Mouse (Mus musculus): ENCODE measurements at regions not wholly inside any gene's neighbourhood (a gene's known extent, or its start where the extent isn't known, plus 50 kb on each side); places are given as distances from the start of the nearest gene placed in this dataset.
"Not testable (repeated sequence)": the region's sequence is repeated elsewhere in the genome, so short reads cannot be mapped to it uniquely, and the experiment has no call there.

DNA sequence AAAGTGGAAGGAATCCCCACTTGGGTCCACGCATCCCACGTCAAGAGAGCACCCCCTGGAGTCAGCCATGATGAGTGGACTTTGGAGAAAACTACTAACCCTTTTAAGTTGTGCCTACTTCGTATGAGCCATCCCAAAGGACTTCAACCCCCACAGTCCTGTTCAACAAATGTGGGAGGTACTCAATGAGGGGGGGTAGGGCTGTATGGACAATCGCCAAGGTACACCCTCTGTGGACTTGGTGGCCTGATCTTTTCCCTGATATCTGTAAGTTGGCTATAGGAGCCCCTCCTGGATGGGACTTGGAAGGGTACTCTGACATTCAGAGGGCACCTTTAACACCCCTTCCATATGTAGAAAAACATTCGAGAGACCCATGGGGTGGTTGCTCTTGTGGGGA is 256.5 kb upstream of the Olfr161 start:
- not testable (repeated sequence) for DNase-seq (ENCODE audit: low spot score)

DNA sequence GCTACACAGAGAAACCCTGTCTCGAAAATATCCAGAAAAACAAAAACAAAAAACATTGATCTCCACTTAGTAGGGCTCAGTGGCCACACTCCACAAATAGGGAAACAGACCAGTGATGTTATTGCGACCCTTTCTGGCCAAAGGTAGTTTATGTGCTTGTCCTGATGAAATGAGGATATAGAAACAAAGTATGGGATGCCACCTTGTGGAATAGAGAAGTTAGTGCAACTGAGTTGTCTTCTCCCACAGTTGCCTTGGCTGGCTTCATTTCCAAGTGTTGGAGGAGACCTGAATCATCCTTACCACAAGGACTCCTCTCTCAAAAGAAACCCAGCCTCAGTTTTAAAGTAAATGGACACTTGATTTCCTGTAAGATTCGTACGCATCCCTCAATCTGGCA is 247.5 kb upstream of the Olfr161 start:
- not testable (repeated sequence) for DNase-seq (ENCODE audit: low spot score)

DNA sequence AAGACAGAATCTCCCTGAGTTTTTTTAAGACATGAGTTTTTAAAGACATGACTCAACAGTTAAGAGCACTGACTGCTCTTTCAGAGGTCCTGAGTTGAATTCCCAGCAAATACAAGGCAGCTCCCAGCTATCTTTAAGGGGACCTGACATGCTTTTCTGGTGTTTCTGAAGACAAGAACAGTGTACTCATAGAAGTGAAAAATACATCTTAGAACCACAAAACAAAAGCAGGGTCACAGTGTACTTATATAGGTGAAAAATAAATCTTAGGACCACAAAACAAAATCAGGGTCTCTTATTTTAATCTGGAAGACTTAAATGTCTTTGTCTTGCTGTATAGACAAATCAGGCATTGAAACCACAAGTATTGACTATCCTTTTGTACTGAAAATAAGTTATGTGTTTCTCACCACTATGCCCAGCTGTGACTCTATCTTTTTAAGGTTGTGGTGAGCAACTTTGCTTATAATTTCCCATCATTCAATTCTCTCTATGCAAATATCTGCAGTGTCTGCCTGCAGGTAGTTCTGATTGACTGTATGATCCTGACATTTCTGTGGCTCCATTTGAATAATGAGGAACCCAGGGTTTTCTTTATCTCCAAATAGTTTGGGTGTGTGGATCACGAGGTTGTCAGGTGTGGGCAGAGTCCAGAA is 246.0 kb upstream of the Olfr161 start:
- DNase-seq (ENCODE audit: low spot score), result not testable (repeated sequence)

DNA sequence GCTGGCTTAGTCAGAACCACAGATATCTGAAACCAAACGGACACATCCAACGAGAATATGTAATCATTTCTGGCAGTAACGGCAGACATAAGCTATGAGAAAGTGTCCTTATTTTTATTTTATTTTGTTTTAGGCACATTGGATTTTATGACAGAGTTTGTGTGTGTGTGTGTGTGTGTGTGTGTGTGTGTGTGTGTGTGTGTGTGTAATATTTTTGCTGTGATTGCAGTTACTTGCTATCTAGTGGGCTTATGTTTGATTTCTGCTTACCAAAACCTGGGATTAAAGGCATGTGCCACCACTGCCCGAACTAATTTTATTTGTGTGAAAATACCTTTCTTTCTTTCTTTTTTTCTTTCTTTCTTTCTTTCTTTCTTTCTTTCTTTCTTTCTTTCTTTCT is 241.5 kb upstream of the Olfr161 start:
- not testable (repeated sequence) for DNase-seq (ENCODE audit: low spot score)

DNA sequence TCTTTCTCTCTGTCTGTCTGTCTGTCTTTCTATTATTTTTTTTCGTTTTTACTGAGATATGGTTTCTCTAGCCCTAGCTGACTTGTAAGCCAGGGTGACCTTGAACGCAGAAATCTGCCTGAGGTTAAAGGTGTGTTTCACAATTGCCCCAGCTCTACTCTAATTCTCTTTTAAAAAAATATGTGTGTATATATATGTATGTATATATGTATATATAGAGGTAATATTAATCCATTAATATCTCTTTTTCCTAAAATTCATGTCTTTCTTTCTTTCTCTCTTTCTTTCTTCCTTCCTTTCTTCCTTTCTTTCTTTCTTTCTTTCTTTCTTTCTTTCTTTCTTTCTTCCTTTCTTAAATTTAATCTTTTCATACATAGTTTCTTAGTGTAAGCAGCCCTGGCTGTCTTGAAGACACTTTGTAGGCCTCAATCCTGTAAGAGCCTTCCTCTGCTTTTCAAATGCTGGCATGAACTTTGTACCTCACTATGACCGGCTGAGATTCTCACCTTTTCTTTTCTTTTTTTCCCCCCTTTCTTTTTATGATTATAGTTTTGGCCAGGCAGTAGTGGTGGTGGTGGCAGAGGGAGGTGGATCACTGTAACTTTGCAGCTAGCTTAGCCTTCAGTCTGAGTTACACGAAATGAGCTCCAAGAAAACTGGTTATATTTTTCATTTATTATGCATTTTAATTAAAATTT is 240.8 kb upstream of the Olfr161 start:
- DNase-seq (ENCODE audit: low spot score), result not testable (repeated sequence)

DNA sequence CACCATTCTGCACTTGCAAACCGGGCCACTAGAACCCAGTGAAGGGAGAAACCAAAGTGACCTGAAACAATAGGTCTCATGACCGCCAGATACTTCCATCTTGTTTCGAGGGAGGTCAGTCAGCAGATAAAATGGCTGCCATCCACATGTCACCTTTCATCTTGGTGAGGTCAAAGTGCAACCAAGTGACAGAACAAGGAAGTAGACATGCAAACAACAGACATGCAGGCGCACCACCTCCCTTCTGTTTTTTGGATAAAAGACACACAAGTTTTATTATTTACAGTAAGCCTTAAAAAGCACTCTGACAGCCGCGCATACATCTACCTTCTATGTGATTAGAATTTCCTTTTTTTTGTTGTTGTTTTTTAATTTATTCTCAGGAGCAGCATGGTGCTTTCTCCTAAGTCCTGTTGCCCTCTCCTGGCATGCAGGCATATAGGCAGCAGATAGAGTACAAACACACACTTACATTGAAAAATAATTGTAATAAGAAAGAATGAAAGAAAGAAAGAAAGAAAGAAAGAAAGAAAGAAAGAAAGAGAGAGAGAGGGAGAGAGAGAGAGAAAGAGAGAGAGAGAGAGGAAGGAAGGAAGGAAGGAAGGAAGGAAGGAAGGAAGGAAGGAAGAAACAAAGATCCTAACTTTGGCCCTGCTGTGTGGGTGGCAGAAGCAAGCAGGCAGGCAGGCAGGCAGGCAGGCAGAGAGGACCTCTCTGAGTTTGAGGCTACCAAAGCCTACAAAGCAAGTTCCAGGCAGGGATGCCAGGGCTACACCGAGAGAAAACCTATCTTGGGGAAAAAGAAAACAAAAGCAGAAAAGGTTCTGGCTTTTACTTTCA is 240.0 kb upstream of the Olfr161 start:
- DNase-seq (ENCODE audit: low spot score), result not testable (repeated sequence)

DNA sequence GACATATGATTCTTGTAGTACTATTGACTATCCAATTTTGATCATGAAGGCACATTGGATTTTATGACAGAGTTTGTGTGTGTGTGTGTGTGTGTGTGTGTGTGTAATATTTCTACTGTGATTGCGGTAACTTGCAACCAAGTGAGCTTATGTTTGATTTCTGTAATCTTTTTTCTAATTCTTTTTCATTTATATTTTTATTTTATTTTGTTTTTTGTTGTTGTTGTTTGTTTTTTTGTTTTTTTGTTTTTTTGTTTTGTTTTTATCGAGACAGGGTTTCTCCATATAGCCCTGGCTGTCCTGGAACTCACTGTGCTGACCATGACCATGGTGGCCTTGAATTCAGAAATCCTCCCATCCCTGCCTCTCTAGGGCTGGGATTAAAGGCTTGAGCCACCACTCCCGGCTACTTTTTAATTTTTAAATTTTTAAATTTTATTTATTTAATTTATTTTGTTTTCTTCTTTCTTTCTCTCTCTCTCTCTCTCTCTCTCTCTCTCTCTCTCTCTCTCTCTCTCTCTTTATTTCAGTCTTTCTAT is 239.3 kb upstream of the Olfr161 start:
- DNase-seq (ENCODE audit: low spot score), result peak; percentile 12
